Mouse (Mus musculus) v-Abl transformed pro-B cells (cell line): ENCODE data around the gene Tbc1d22b.

Experiments
- in situ Hi-C, 2 experiments: fragments of 400-800 bp; cut with MboI; formaldehyde crosslinking; loops; one replicate each; pipeline ENCODE4 v1.15.1; 2025; ENCODE audit not compliant: unreplicated experiment in 2 of 2

Gene Tbc1d22b

GRCm38 (mm10) chr17:29635492-29635891 lies 85.9 kb downstream of the Tbc1d22b start:
- in situ Hi-C loops, result loop anchor here in 1 of 2 experiments (25.0 kb wide), 1 partner anchor 127 kb away; no protein-coding TSS in a partner anchor

- in situ Hi-C loops, result loop anchor here in 1 of 2 experiments (25.0 kb wide), 1 partner anchor 126 kb away; no protein-coding TSS in a partner anchor
Observed at GRCm38 (mm10) chr17:29636118-29636517, 86.5 kb downstream of the Tbc1d22b start.

GRCm38 (mm10) chr17:29637377-29637776 lies 87.8 kb downstream of the Tbc1d22b start:
- in situ Hi-C loops, result loop anchor here in 1 of 2 experiments (25.0 kb wide), 1 partner anchor 125 kb away; no protein-coding TSS in a partner anchor

- in situ Hi-C loops, result loop anchor here in 1 of 2 experiments (25.0 kb wide), 1 partner anchor 124 kb away; no protein-coding TSS in a partner anchor
Observed at GRCm38 (mm10) chr17:29637895-29638294, 88.3 kb downstream of the Tbc1d22b start.

GRCm38 (mm10) chr17:29640971-29641370 lies 91.4 kb downstream of the Tbc1d22b start:
- in situ Hi-C loops, result loop anchor here in 1 of 2 experiments (25.0 kb wide), 1 partner anchor 121 kb away; no protein-coding TSS in a partner anchor

GRCm38 (mm10) chr17:29642219-29642618 lies 92.6 kb downstream of the Tbc1d22b start:
- in situ Hi-C loops, result loop anchor here in 1 of 2 experiments (25.0 kb wide), 1 partner anchor 120 kb away; no protein-coding TSS in a partner anchor
